Mouse (Mus musculus): Measurements from ENCODE around the gene Pacs2.

The Pacs2 gene

DNA sequence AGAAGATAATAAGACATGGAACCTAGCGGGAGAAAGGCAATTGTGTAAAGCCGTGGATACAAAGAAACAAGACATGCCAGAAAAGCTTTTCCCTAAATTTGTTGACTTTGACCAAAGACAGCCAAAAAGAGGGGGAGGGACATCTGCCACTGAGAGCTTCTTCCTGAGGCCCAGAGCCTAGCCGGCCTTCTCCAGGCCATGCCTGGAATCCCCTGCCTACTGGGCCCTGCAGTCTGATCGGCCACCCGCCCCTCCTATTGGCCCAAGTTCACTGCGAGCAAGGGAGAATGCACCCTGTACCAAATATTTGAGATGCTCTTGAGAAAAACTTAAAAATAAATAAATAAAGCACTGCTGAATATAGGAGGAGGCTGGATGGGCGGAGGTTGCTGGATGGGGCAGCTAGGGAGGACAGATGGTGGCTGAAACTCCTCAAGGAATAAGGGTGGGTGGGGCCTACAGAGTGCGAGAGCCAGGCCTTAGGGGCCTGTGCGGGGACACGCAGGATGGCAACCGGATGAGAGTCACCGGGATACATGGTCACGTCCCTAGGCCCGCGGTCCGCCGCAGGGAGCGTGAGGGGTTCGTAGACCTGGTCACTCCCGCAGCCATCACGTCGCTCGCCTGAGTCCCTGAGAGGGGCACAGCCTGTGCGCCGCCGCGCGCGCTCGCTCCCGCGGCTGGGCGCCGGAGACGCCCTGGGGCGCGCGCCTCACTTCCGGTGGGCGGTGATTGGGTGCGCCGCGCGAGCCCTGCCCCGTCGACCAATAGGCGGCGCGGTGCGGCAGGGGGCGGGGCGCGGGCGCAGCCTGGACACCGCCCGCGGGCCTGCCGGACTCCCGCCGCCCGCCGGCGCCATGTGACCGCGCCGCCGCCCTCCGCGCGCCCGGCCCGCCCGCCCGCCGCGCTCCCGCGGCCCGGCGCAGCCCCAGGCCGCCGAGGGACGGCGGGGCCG, at the start of gene Pacs2:
TSS of gene Pacs2 (plus strand) at position 905 of the 955 bp plus-strand sequence.
- DNase-seq = peak; percentile 94 to 99

DNA sequence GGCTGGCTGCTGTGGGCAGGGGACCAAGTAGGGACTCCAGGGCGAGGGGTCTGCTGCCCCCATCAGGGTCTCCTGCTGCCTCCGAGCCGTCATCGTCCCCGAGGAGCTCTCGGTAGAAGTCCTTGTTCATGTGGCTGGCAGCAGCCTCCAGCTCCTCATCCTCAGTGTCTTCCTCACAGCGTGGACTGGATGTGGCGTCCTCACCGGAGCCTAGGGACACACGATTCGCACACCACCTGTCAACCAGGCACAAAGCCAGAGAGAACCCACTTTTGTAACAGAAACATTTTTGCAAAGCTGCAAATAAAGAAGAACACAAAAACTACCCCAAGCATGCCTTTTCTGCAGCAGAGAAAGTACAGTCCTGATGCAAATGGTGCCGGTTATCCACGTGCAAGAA, 48.5 kb upstream of the Pacs2 start:
- no peak for DNase-seq

DNA sequence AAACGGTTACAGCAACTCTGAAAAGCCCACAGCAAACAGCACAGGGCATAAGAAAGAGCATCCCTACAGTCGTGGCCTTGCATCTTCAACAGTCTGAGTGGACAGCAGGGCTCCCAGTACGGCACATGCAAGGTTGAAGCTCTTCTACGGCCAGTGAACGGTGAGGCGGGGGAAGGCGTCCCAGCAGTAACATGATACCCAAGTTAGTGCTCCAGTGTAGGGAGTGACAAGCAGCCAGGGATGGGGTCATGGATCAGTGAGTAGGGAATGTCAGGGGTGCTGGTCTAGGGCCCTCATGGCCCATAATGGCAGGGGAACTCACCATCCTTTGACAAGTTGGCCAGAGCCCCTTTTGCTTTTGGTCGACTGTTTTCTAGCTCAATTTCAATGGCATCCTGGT, 45.4 kb upstream of the Pacs2 start:
- DNase-seq = no peak

DNA sequence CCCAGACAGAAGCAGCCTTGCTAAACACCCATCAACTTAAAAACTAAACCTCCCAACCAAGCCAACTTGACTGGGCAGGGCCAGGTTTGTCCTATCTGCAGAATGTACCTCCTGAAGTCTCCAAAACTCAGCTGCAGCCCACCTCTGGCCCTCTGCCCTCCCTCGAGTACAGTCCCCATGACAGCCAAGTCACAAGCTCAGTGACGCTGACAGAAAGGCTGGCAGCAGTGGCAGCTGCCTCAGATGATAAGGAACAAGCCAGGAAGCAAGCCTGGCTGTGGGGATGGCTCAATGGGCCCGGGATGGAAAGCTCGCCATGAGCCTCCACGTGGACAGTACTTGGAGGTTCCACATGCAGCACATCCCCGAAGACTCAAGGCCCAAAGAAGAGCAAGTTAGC, 44.7 kb upstream of the Pacs2 start:
- no peak for DNase-seq

DNA sequence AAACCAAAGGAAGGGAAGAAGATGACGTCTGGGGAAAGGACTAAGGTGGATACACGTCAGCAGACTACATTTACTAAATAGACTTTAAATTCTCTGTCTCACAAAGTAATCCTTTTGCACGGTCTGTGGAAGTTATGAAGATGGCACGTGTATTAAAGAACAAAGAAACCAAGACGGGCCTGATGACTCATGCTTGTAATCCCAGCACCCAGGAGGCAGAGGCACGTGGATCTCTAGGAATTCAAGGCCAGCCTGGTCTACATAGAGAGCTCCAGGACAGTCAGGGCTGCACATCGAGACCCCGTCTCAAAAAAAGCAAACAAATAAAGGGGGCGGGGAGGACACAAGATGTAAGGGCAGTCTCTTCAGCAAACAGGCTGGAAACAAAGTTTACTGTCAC, 39.6 kb upstream of the Pacs2 start:
- DNase-seq = no peak

DNA sequence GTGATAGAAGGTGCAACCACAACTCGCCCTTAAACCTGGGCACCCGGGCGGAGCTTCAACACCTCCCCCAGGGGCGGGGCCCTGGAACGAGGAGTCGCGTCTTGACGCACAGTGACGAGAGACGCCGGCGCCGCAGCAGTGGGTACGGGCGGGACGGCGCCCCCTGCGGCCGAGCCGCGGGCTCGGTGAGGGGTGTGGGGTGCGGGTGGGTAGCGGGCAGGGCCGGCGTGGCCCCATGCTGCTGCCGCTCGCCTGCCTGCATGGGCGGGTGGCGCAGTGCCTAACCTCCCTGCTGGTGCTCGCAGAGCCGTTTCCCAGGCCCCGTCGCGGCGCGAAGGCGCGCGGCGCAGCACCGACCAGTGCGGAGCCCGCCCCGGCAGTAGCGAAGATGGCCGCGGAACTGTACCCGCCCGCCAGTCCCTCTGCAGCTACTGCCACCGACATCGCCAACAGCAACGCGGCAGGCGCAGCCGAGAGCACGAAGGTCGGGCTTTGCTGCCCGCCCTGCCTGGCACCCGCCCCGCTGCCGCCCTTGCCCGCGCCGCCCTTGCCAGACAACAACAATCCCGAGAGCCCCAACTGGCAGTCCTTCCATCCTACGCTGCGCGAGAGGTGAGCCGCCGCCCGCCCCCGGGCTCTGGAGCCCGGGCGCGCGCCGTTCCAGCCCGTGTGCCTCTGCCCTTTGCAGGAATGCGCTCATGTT, 37.8 kb upstream of the Pacs2 start, which contains the start of gene Btbd6:
TSS of gene Btbd6 (plus strand) at position 112 of the 703 bp plus-strand sequence.
- peak; percentile 95 to 98 for DNase-seq

DNA sequence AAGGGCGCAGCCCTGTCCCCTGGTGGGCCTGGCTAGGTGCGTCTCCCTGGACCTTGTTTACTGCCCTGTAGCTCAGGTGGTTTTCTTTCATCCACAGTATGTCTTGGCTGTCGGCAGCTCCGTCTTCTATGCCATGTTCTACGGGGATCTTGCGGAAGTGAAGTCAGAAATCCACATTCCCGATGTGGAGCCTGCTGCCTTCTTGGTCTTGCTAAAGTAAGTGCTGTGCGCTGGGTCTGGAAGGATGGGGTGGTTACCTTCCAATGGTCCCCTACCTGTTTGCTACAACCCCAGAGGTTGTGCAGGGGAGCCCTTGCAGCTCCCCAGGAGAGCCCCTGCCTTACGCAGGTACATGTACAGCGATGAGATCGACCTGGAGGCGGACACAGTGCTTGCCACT, 37.2 kb upstream of the Pacs2 start:
- peak in 1 of 2 experiments; percentile 16 for DNase-seq

DNA sequence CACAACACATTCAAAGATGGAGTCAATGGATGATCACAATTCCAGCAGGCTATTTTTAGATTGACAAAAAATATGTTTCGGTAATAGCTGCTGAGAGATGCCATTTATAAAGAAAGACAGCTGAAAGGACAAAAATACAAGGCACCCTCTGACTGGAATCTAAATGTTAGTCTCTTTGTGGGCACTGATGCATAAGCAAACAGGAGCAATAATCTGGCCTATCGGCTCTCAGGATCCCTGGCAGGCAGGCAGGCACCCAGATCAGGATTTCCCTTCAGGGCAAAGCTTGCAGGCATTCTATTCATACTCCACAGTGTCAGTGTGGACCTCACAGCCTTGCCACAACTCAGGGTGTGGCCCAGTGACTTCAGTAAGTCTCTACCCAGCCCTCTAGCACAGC, 32.3 kb upstream of the Pacs2 start:
- no peak for DNase-seq

DNA sequence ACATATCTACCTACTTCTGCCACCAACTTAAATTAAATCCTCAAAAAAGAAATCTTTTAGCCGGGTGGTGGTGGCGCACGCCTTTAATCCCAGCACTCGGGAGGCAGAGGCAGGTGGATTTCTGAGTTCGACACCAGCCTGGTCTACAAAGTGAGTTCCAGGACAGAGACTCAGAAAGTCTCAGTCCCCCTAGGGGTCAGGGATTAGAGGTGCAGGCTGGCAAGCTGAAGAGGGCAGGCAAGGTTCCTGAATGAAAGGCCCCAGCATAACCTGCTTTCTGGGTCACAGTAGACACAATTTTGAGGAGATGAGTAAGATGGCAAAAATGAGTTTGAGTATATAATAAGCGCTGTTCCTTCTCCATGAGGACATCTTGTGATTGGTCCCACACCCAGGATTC, 29.0 kb upstream of the Pacs2 start:
- peak in 1 of 2 experiments; percentile 9 for DNase-seq

DNA sequence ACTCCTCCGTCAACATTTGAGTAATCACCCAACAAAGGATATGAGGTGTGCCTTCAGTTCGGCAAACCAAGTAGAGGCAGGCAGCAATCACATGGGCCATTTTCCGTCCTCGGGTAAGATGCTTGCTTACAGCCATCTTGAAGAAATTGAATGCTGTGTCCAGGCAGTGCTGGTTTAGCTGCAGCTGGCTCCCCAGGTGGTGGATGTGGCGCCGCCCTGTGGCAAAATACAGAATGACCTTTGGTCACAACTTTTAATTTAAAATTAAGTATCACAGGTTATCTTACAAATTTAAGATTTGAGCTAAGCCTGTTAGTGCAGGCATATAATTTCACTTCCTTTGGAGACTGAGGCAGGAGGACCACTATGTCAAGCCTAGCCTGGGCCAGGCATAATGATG, 26.4 kb upstream of the Pacs2 start:
- peak; percentile 18 to 72 for DNase-seq

DNA sequence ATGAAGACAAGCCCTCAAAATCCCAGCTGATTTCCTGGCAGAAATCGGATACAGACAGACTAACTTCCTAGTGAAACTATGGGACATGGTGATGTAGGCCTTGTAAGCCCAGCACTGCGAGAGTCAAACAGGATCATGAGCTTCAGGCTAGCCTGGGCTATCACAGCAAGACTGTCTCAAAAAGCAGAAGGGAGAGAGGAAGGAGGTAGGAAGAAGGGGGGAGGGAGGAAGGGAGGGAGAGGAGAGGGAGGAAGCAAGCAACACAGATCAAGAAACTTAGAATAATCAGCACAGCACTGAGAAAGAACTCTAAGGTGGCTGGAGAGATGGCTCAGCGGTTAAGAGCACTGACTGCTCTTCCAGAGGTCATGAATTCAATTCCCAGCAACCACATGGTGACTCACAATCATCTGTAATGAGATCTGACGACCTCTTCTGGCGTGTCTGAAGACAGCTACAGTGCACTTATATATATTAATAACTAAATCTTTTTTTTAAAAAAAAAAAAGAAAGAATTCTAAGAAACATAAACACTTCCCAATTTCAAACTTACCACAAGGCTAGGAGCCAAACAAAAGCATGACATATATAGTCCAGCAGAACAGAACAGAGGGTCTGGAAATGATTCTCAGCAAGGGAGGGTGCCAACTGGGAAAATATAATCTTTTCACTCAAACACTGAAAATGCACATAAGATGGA, 23.5 kb upstream of the Pacs2 start:
- no peak for DNase-seq

DNA sequence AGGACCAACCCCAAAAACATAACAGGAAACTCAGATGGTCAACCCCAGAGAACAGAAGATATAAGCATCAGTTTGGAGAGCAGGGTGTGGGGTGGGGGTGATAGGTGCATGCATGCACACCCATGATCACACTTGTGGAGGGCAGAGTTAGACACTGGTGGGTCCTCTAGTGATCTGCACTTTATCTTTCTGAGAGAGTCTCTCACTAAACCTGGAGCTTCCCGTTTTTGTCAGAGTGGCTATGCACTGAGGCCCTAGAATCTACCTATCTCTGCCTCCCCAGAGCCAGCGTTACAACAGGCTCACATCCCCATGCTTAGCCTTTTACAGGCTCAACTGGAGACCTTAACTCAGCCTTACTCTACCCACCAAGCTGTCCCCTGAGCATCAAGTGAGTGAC, 22.9 kb upstream of the Pacs2 start:
- no peak for DNase-seq

DNA sequence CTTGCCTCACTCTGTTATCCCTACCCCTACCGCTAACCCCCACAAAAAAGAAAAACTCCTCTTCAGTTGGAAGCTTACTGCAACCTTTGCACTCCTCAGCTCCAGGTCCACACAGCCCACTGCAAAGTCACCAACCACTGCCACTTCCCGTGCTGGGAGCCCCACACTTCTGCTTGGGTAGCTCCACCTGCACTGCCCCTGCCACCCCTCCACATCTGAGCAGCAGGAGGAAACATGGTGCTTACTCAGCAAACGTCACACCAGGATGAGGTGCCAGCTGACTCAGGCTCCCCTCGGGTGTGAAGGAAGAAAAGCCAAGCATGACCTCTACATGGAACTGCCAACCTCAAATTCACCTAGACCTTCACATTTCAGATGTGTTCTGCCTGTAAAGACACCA, 20.2 kb upstream of the Pacs2 start:
- DNase-seq = peak; percentile 28 to 42

DNA sequence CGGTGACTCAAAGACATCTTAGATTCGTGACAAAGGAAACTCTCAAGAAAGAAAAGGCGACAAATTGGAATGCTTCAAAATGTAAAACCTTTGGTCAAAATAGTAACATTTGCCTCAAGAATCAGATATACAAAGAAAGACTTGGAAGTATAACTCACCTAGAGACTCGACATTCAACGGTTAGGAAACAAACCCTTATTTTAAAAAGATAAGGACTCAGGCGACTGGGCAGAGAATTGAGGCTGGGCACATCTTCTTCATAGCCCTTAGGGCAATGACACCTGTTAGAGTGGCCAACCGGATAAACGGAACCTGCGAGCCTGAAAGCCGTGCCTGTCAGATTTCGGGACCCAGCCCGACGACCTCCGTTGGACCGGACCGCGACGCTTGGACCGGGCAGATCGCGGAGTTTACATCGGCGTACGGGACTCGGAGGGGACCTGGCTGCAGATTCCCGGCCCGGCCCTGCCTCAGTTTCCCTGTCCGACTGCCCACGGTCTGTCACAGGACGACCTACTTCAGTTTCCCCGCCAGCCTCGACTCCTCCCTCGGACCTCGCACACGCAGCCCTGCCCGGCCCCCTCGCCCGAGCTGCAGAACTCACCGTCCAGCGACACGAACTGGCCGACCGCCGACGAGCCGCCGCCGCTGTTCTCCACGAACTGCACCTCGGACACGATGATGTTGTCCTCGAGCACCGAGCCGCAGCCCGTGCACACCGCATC, 14.6 kb upstream of the Pacs2 start:
- DNase-seq = peak in 1 of 2 experiments; percentile 33

DNA sequence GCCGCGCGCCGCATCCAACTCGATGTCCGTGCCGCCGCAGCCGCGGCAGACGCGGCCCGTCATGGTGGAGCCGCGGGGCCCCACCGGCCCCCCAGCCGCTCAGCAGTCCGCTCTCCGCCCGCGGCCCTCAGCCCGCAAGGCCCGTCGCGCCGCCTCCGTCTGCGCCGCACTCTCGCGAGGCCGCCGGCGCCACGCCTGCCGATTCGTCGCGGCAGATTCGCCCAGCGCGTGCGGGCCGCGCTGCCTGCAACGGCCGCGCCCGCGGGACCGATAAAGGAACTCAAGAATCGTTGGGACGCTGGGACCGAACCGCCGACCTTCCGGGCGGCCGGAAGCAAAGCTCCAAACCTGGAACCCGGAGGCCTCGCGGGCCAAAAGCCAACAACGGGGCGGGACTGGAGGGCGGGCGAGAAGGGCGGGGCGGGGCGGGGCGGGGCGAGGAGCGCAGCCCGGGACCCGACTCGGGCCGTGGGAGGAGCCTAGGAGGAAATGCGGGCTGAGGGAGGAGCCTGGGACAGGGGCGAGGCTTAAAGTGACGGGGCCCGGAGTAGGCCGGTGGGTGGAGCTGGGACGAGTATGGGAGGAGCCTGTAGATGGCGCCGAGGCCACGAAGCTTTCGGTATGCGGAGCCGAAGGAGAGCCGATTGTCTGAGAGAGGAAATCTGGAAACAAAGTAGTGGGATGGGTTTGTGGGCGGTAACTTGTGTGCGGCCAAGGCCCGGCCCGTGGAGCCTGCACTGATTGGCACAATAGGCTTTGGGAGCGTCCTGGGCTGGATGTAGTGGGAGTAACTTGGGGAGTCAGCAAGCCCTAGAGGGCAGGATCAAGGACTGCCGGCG, 13.8 kb upstream of the Pacs2 start, which contains the start of gene Brf1:
TSS of gene Brf1 (minus strand) at position 411 of the 839 bp plus-strand sequence.
- DNase-seq = peak; percentile 98

DNA sequence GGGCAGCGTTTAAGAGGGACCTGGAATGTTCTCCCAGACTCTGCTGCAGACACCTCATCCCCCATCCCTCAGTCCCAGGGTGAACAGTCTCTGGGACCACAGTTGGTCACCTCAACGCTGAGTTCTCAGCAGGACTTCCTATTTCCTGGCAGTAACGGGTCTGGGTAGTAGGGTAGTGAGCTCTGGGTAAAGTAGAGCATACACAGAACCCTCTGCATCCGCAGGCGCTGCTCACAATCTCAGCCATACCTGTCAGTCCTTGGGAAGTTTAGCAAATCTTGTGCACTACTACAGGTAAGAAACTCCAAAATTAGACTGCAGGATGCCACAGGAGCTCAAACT, 13.2 kb upstream of the Pacs2 start:
- DNase-seq = no peak

DNA sequence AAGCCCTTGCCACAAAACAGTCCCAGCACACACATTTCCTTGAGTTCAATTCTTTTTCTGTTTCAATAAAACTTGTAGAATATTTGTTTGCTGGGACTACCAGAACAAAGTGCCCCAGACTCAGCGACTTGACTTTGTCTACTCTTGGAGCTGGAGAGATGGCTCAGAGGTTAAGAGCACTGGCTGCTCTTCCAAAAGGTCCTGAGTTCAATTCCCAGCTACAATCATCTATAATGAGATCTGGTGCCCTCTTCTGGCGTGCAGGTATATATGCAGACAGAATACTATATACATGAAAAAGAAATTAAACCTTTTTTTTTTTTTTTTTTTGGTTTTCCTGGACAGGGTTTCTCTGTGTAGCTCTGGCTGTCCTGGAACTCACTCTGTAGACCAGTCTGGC, 11.6 kb upstream of the Pacs2 start:
- no peak for DNase-seq

DNA sequence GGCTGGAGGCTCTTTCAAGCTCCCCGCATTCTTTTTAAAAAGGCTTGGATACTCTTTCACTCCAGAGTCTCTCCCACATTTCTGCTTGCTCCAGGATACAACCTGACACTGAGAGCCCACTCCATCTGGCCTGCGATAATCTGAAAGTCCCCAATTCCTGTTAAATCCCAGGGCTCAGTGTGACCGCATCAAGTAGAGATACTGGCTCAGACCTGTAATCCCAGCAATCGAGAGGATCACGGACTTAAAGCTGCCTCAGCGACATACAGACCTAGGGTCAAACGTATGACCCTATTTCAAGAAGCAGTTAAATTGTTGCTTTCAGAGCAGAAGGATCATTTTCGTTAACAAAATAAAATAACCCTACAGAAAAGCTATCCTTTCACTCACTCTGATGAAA, 10.3 kb upstream of the Pacs2 start:
- DNase-seq = no peak

DNA sequence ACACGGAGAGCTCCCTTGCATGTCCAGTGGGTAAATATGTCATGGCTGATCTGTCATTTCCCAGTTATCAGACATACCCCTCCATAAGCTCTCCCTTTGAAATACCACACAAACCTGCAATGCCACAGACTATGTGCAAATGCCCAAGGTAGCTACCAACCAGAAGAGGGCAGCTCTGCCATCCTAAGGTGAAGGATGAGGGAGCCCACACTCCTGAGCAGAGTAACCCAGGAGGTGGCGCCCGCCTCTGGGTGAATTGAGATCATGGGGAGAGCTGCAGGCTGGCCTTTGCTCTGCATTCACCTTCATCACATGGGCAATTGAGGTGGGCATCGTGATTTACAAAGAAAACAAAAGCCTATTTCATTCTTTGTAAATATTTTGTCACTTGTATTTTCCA, 9.3 kb upstream of the Pacs2 start:
- peak; percentile 89 to 92 for DNase-seq

DNA sequence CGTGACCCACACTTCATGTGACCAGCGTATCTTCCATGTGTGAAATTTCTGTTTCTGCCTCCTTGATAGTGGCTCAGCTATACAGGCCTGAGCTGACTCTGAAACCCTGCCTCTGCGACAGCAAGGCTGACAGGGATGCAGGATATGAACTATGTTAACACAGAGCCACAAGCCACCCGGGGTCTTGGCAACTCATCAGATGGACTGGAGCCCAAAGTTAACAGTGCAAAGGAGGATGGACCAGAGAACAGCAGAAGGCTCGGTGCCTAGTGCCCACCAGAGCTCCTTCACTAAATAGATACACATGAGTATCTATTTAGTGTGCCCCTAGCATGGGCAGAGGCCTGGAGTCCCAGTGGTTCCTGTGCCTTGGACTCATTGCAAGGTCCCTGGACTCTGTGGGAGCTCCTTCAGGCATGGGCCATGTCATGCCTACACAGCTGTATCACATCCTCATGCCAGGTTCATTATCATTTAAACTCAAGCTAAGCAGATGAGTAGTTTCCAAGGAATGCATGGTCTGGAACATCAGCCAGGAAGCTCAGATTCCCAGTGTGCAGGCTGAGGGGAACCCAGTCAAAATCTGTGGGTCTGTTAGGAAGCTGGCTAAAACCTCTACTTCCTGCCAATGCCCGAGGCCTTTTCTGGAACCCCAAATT, 2.5 kb upstream of the Pacs2 start:
- DNase-seq = peak; percentile 37 to 66

DNA sequence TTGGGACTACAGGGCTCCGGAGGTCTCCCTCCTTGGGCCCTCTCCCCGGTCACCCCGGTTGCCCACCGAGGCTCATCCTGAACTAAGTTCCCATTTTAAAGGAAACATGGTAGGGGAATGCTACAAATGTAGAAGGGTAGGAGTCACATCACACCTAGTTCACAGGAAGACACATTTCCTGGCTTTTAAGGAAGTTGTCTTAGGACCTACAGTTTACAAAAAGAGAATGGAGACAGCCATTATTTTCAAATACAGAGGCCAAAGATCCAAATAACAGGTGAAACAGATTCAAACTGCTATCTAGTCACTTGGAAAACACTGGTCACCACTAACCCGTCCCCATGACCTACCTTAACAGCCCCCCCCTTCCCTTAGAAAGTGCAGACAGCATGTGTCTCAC, 1.9 kb upstream of the Pacs2 start:
- DNase-seq = no peak

Measured in kidney, postnatal 36 days (tissue).